Mouse (Mus musculus) erythroblast, embryonic 14.5 days (primary cell): Measurements from ENCODE around the gene Sec14l1. TPM values are rescaled to one million over a fixed set of nuclear protein-coding genes. Genes with fewer than 3 reads are reported as not detected.

Source experiments
- H3K27me3 ChIP-seq: 2 replicates; pipeline ENCODE4 v1.6.1; 2012; ENCODE audit warnings: inconsistent platforms; ENCODE audit not compliant: control insufficient read depth
- H3K36me3 ChIP-seq: 2 replicates; pipeline ENCODE4 v1.6.1; 2012; ENCODE audit warnings: mild to moderate bottlenecking, inconsistent platforms; ENCODE audit not compliant: control insufficient read depth
- H3K4me1 ChIP-seq: 2 replicates; pipeline ENCODE4 v1.6.1; 2012; ENCODE audit warnings: inconsistent platforms; ENCODE audit not compliant: control insufficient read depth
- H3K4me3 ChIP-seq: replicated peaks from 2 replicates; pipeline ENCODE3; 2012; ENCODE audit warnings: moderate library complexity, mild to moderate bottlenecking, inconsistent platforms
- H3K9me3 ChIP-seq: 2 replicates; pipeline ENCODE4 v1.6.1; 2012; ENCODE audit warnings: low read length, inconsistent platforms, mixed read lengths; ENCODE audit not compliant: control insufficient read depth
- GATA1 ChIP-seq: IDR thresholded peaks from 2 replicates; pipeline ENCODE4 v1.6.1; 2012; ENCODE audit warnings: low read length, inconsistent platforms, mixed read lengths
- TAL1 ChIP-seq: IDR thresholded peaks from 3 replicates; pipeline ENCODE4 v1.6.1; 2012; ENCODE audit warnings: low read length, inconsistent platforms, mixed read lengths
- polyA plus RNA-seq: library from polyadenylated mRNA; stranded (reverse); fragments of >175 nt; gene quantifications from 2 replicates; pipeline ENCODE4 v1.2.3, GENCODE M21; 2012

Gene Sec14l1
- polyA plus RNA-seq, 1 experiment: 11.2 TPM

GRCm38 (mm10) chr11:117094646-117095045 lies 20.3 kb upstream of the Sec14l1 start:
- no peak overlapping the region for H3K4me3 ChIP-seq
- H3K4me1 ChIP-seq: peaks cover 6% of the 10 kb centered on the region
- TF ChIP-seq GATA1 (no peak), TAL1 (no peak)
- peaks cover 33% of the 10 kb centered on the region for H3K27me3 ChIP-seq
- no peaks in the 10 kb centered on the region for H3K9me3 ChIP-seq
- no peaks in the 10 kb centered on the region for H3K36me3 ChIP-seq

GRCm38 (mm10) chr11:117097021-117097420 lies 17.9 kb upstream of the Sec14l1 start:
- Histone ChIP-seq H3K4me1 (peaks cover 6% of the 10 kb centered on the region), H3K27me3 (peaks cover 23% of the 10 kb centered on the region), H3K4me3 (no peak overlapping the region), H3K36me3 (no peaks in the 10 kb centered on the region), H3K9me3 (no peaks in the 10 kb centered on the region)
- TF ChIP-seq TAL1 (no peak), GATA1 (no peak)

DNA sequence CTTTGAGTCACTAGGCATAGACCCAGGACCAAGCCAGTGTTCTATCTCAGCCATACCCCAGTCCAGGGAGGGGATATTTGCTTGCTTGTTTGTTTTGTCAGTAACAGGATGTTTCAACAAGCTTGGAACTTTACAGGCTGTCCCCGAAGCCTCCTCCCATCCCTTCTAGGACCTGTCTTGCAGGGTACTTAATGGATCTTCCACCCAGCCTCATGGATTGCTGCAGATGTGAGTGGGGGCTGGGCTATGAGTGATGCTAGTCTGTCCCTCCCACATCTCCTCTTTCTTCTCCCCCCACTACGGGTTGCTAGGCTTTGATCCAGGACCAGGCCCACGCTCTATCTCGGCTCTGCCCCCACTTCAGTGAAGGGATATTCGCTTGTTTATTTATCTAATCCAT lies 16.8 kb upstream of the Sec14l1 start:
- TF ChIP-seq TAL1: no peak
- no peak for TF ChIP-seq GATA1
- Histone ChIP-seq H3K9me3 (no peaks in the 10 kb centered on the region), H3K27me3 (peaks cover 15% of the 10 kb centered on the region), H3K4me1 (peaks cover 2% of the 10 kb centered on the region), H3K36me3 (no peaks in the 10 kb centered on the region), H3K4me3 (no peak overlapping the region)

DNA sequence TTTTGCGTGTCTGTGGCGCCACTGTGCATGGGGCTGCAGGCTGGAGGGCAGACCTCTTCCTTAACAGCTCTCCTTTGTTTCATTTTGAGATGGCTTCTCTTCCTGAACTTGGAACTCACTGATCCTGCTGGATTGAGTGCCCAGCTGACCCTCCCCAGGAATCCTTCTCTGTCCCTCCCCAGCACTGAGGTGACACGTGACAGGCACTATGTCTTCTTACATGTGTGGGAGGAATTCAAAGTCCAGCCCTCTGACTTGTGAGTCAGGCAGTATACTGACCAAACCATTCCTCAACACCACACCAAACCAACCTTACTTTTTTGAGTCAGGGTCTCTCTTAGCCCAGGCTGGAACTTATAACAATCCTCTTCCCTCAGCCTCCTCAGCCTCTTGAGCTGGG lies 16.2 kb upstream of the Sec14l1 start:
- Histone ChIP-seq H3K4me1 (peaks cover 2% of the 10 kb centered on the region), H3K27me3 (peaks cover 15% of the 10 kb centered on the region), H3K36me3 (no peaks in the 10 kb centered on the region), H3K4me3 (no peak overlapping the region), H3K9me3 (no peaks in the 10 kb centered on the region)
- TF ChIP-seq GATA1: no peak
- TF ChIP-seq TAL1: no peak

DNA sequence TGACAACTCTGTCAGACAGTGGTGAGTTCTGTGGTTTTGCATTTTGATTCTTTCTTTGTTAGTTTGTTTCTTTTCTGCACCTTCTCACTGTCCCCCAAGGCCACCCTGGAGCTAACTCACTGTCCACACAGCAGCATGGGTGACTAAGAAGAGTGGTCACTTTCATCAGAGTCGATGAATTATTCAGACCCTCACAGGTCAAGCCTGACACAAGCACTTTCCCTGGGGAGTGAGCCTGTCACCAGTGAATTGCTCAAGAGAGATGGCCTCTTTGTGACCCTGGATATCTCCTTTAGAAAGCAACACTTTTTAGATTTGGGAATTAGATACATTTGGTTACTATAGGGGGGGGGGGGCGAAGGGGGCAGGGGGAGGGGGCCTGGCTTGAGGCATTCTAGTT lies 15.6 kb upstream of the Sec14l1 start:
- H3K27me3 ChIP-seq: peaks cover 13% of the 10 kb centered on the region
- H3K9me3 ChIP-seq: no peaks in the 10 kb centered on the region
- H3K4me1 ChIP-seq: no peaks in the 10 kb centered on the region; the same call in 1 of the 2 replicates
- H3K4me3 ChIP-seq: no peak overlapping the region
- H3K36me3 ChIP-seq: no peaks in the 10 kb centered on the region
- TF ChIP-seq GATA1: no peak
- TF ChIP-seq TAL1: no peak

GRCm38 (mm10) chr11:117101351-117101921 lies 13.5 kb upstream of the Sec14l1 start:
- no peaks in the 10 kb centered on the region; the same call in none of the 2 replicates for H3K27me3 ChIP-seq
- no peaks in the 10 kb centered on the region for H3K9me3 ChIP-seq
- H3K4me1 ChIP-seq: no peaks in the 10 kb centered on the region; the same call in 1 of the 2 replicates
- H3K4me3 ChIP-seq: no peak overlapping the region
- TF ChIP-seq TAL1 (no peak), GATA1 (no peak)
- H3K36me3 ChIP-seq: no peaks in the 10 kb centered on the region

- H3K36me3 ChIP-seq: no peaks in the 10 kb centered on the region
- no peak overlapping the region for H3K4me3 ChIP-seq
- TF ChIP-seq TAL1: no peak
- no peak for TF ChIP-seq GATA1
- H3K27me3 ChIP-seq: no peaks in the 10 kb centered on the region; the same call in none of the 2 replicates
- no peaks in the 10 kb centered on the region; the same call in 1 of the 2 replicates for H3K4me1 ChIP-seq
- no peaks in the 10 kb centered on the region for H3K9me3 ChIP-seq
Observed at GRCm38 (mm10) chr11:117101925-117102717, 12.8 kb upstream of the Sec14l1 start.

DNA sequence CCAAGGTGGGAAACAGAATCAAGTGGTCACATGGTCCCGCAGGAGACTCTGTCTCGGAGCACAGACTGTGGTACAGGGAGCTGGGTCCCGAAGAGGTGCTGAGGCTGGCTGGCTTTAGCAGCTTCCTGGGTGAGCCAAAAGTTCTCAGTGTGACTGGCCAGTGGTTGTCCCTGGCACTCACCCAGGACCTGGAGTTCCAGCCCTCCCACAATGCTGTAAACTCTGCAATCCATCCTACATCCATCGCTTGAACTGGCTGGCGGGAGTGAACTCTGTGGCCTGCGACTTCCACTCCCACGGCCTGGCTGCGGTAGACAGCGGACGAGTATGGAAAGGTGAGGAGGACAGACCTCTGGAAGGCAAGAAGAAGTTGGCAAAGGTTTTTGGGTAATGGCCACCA lies 11.4 kb upstream of the Sec14l1 start:
- peaks cover 3% of the 10 kb centered on the region; the same call in 1 of the 2 replicates for H3K27me3 ChIP-seq
- H3K36me3 ChIP-seq: no peaks in the 10 kb centered on the region
- no peaks in the 10 kb centered on the region; the same call in 1 of the 2 replicates for H3K4me1 ChIP-seq
- no peak overlapping the region for H3K4me3 ChIP-seq
- H3K9me3 ChIP-seq: no peaks in the 10 kb centered on the region
- TF ChIP-seq GATA1: no peak
- no peak for TF ChIP-seq TAL1

GRCm38 (mm10) chr11:117104044-117104757 lies 10.8 kb upstream of the Sec14l1 start:
- Histone ChIP-seq H3K4me1 (peaks cover 3% of the 10 kb centered on the region), H3K36me3 (no peaks in the 10 kb centered on the region), H3K9me3 (no peaks in the 10 kb centered on the region), H3K27me3 (peaks cover 5% of the 10 kb centered on the region; the same call in 1 of the 2 replicates), H3K4me3 (no peak overlapping the region)
- TF ChIP-seq GATA1: no peak
- no peak for TF ChIP-seq TAL1
